Mouse (Mus musculus): ENCODE measurements around the gene Arhgef10l. TPM values are rescaled to one million over a fixed set of nuclear protein-coding genes. Genes with fewer than 3 reads are reported as not detected.

Gene Arhgef10l
- total RNA-seq, 2 experiments from 2014 or later = 44.3 to 53.6 TPM

GRCm38 (mm10) chr4:140620496-140620895 is 45.3 kb downstream of the Arhgef10l start:
- intact Hi-C loops (cut with DNase I) = no loop called here

DNA sequence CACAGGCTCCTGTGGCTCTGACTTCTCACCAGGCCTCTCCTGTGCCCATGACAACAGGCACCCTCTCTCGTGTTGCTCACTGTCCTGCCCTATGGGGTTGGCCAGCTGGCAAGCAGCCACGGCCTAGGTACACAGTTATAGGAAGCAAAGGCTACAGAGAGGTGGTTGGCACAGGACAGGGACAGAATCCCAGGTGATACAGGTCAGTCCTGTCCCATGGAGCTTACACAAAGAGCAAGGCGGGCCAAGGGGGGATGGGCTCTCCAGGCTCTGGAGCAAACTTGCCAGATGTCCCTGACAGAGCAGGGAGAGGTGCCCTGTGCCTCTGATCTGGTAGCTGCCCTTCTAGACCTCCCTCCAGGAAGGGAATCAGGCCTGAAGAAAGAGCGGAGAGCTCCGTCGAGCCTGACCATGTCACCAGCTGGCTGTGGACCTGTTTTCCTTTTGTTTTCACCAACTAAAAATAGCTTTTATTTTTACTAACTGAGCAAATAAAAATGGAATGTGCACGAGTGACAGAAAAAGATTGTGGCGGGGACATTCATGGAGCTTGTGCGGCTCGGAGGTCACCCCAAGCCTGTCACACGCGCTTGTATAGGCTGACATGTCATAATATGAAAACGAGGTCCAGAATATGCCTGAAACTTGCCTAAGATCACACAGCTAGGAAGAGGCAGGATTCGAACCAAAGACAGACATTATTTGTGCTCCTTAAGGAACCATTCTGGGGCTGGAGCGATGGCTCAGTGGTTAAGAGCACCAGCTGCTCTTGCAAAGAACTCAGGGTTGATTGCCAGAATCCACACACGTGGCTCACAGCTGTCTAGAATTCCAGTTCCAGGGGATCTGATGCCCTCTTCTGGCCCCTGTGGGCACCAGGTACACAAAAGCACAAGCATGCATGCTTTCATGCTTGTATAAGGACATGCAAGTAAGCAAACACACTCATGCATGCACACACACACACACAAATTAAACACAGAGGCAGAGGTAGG is 48.1 kb downstream of the Arhgef10l start:
- intact Hi-C loops (cut with DNase I) = no loop called here
- peak; percentile 38 to 54 for DNase-seq (ENCODE audit: low spot score in 2 of 2)

More at GRCm38 (mm10) chr4:140620496-140620895, 45.3 kb downstream of the Arhgef10l start:
- no peak for DNase-seq (ENCODE audit: low spot score in 2 of 2)

DNA sequence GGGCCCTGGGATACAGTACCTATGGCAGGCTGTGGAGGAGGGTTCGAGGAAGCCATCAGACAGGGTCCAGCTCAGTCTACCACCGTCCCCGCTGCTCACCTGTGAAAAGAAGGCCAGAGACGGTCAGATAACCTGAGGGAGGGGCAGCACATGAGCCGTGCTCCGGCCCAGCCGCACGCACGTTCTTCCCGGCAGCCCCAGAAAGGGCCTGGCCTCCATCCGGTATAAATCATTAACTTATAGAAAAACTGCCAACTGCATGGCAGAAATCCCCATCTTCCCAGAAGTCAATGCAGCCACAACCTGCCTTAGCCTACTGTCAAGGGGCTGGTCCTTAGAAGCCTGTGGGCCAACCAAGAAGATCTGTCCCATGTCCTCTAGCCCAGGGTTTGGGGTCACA is 48.9 kb downstream of the Arhgef10l start:
- intact Hi-C loops (cut with DNase I) = no loop called here

GRCm38 (mm10) chr4:140616196-140616595 is 49.6 kb downstream of the Arhgef10l start:
- intact Hi-C loops (cut with DNase I) = no loop called here
- no peak for DNase-seq (ENCODE audit: low spot score in 2 of 2)

More for the DNA sequence above, 48.9 kb downstream of the Arhgef10l start:
- DNase-seq (ENCODE audit: low spot score in 2 of 2) = no peak

DNA sequence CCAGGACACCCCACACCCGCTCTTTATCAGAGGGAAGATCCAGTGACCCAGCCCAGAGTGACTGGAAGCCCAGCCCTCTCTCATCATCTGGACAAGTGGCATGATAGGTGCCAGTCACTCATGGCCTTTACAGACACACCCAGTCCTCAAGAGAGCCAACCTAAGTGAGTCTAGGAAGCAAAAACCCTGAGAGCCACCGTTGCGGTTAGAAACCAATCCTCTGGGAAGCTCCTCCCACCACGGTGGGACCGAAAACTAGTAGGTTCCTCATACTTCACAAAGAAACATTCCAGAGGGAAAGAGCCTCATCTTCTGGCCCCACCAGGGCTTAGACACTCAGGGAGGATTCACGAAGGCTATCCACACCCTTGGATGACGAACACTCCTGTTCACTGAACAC is 50.0 kb downstream of the Arhgef10l start:
- no peak for DNase-seq (ENCODE audit: low spot score in 2 of 2)
- intact Hi-C loops (cut with DNase I) = no loop called here

DNA sequence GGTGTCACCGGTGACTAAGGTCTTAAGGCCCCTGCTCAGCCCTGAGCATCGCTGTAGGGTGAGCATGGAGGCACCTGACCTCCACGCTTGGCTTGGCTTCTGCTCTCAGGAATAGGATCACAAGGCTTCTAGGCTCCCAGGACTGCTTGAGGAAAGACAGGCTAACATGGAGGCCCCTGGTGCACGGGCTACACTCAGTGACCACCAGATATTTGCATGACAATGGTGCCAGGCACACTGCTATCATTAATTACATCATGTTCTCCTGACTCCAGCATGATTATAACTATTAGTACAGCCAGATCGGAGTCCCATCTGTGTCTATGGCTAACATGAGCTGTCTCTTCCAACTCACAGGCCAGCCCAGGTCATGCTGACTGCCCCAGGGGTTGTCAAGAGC is 51.3 kb downstream of the Arhgef10l start:
- intact Hi-C loops (cut with DNase I) = no loop called here
- no peak for DNase-seq (ENCODE audit: low spot score in 2 of 2)

- DNase-seq (ENCODE audit: low spot score in 2 of 2) = no peak
- intact Hi-C loops (cut with DNase I) = no loop called here
These were observed 51.7 kb downstream of the Arhgef10l start for GRCm38 (mm10) chr4:140614145-140614544.

GRCm38 (mm10) chr4:140610841-140611609 is 54.8 kb downstream of the Arhgef10l start:
- no peak for DNase-seq (ENCODE audit: low spot score in 2 of 2)
- intact Hi-C loops (cut with DNase I) = no loop called here

GRCm38 (mm10) chr4:140608228-140608720 is 57.5 kb downstream of the Arhgef10l start:
- no peak for DNase-seq (ENCODE audit: low spot score in 2 of 2)
- intact Hi-C loops (cut with DNase I) = no loop called here

- intact Hi-C loops (cut with DNase I) = no loop called here
- DNase-seq (ENCODE audit: low spot score in 2 of 2) = no peak
These were observed 59.0 kb downstream of the Arhgef10l start for GRCm38 (mm10) chr4:140606779-140607178.

DNA sequence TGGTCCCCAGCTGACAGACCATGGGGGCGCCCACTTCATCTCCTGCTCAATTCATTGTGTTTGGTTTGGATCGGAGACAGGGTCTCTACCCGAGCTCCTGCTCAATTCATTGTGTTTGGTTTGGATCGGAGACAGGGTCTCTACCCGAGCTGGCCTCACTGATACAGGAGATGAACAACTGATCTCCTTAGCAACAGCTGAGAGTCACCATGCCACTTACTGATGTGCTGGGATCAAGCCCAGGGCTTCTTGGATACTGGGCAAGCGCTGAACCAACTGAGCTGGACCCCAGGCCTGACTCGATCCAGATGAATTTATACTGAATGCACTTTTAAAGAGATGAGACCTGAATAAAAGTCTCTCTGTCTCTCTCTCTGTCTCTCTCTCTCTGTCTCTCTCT is 59.6 kb downstream of the Arhgef10l start:
- DNase-seq (ENCODE audit: low spot score in 2 of 2) = no peak
- intact Hi-C loops (cut with DNase I) = no loop called here

DNA sequence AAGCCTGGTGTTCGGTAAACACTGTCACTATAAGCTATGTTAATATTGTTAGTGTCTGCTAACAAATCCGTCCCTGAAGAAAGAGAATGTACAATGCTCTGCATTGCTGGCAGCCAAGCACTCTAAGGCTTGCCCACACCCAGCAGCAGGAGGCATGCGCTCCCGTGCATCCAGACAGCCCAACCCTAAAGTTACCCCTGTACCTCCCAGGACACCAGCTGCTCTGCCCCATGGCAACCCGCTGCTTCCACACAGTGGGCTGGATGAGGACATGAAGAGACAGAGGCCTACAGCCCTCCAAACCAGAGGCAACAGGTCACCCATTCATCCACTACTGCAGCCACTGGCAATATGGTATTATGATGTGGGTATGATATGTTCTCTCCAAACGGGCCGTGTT is 60.0 kb downstream of the Arhgef10l start:
- intact Hi-C loops (cut with DNase I) = no loop called here
- no peak for DNase-seq (ENCODE audit: low spot score in 2 of 2)

- intact Hi-C loops (cut with DNase I) = no loop called here
- DNase-seq (ENCODE audit: low spot score in 2 of 2) = no peak
These were observed 60.6 kb downstream of the Arhgef10l start for GRCm38 (mm10) chr4:140605247-140605646.

DNA sequence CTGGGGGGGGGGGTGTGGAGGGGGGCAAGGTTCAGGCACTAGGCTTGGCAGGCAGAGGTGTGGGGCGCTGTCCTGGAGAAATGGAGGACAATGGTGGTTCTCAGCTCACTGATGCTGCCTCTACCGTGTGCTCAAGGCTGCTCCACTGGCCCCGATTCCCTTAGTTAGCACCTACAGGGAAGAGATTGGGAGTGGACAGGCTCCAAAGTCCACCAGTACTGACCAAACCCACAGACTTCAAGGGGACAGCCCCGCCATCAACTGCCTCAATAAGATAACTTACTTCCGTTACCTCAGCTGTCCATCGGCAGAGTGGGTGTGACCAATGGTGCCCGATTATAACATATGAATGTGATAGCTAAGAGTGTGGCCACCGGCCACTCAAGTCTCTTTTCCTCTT is 61.3 kb downstream of the Arhgef10l start:
- intact Hi-C loops (cut with DNase I) = no loop called here
- no peak for DNase-seq (ENCODE audit: low spot score in 2 of 2)

DNA sequence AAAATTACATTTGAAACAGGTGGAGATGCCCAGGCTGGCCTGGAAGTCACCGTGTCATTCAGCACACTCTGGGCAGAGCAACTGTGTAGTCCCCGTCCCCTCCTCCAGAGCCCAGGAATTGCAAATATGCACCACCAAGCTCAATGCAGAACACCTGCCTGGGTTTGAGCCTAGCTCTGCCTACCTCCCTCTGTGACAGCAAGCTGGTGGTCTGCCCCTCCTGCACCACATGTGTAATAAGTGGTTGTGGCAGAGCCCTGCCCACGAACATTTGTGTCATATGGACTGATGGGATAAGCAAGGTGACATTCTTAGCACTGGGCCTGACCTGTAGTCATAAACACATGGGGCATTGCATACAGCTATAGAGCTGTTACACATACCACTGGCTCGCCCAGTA is 63.8 kb downstream of the Arhgef10l start:
- intact Hi-C loops (cut with DNase I) = no loop called here
- no peak for DNase-seq (ENCODE audit: low spot score in 2 of 2)

GRCm38 (mm10) chr4:140601153-140601552 is 64.7 kb downstream of the Arhgef10l start:
- intact Hi-C loops (cut with DNase I) = no loop called here
- DNase-seq (ENCODE audit: low spot score in 2 of 2) = no peak

GRCm38 (mm10) chr4:140598846-140599245 is 67.0 kb downstream of the Arhgef10l start:
- intact Hi-C loops (cut with DNase I) = no loop called here
- no peak for DNase-seq (ENCODE audit: low spot score in 2 of 2)

DNA sequence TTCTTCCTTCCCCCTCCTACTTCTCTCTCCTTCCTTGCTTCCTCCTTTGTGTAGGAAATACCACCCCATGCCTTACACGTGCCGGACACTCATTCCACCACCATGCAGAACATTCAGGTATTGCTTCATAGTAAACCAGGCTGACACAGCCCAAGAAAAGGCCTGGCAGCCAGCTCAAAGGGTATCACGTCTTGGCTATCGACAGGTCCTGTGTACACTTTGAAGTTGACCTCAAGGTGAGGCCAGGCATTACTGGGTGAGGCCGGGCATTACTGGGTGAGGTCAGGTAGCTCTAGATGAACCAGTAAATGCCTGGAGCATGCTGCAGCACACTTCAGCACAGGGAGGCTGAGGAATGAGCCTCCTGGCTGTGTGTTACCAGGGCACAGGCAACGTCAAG is 67.9 kb downstream of the Arhgef10l start:
- intact Hi-C loops (cut with DNase I) = no loop called here
- no peak for DNase-seq (ENCODE audit: low spot score in 2 of 2)

GRCm38 (mm10) chr4:140597378-140597777 is 68.4 kb downstream of the Arhgef10l start:
- intact Hi-C loops (cut with DNase I) = no loop called here
- DNase-seq (ENCODE audit: low spot score in 2 of 2) = no peak
